In genomic region chr3:127107281-127107680, GRCm38 (mm10) we compare ENCODE assay signal across 12 mouse cellular contexts.
DNase-seq lines count a peak whose midpoint lies in the region; ATAC-seq lines count a peak whose summit lies in the region.
"Had no signal": no experiment of that assay in that cellular context is flagged by ENCODE, and none has a peak within 500 bp of the region (broad histone marks: within the 10 kb centered on the region; RNA-seq: fewer than 3 reads in every experiment).

No protein-coding gene starts in this region.

- H3K27ac ChIP-seq in limb, embryonic 13.5 days: no peak overlapping the region
- no peak overlapping the region for H3K27ac ChIP-seq in limb, embryonic 10.5 days
- H3K27ac ChIP-seq: forebrain, embryonic 13.5 days; neural tube, embryonic 15.5 days had no signal

- peaks cover 32% of the 10 kb centered on the region for H3K4me1 ChIP-seq in limb, embryonic 13.5 days
- peaks cover 7% of the 10 kb centered on the region; the same call in 1 of the 2 replicates for H3K4me1 ChIP-seq in limb, embryonic 10.5 days
- H3K4me1 ChIP-seq: forebrain, embryonic 13.5 days had no signal

- ATAC-seq in limb, embryonic 13.5 days (ENCODE audit: low FRiP score, low read depth): peak; percentile 43; the same call in 1 of the 2 replicates
- ATAC-seq in megakaryocyte-erythroid progenitor cell, adult 5-6 weeks (replicated peaks; ENCODE audit: low FRiP score, low TSS enrichment, poor library complexity, severe bottlenecking): no peak
- ATAC-seq: forebrain, embryonic 13.5 days had no signal

- no peak overlapping the region for H3K4me2 ChIP-seq in limb, embryonic 13.5 days (replicated peaks)
- H3K4me2 ChIP-seq: forebrain, embryonic 13.5 days; lung, embryonic 14.5 days; neural tube, embryonic 15.5 days had no signal

- intact Hi-C loops in gastrocnemius, postnatal 14 days (cut with DNase I; ENCODE audit: low total_unique reads): no loop called here

- no peaks in the 10 kb centered on the region for H3K27me3 ChIP-seq in limb, embryonic 13.5 days
- H3K27me3 ChIP-seq in limb, embryonic 10.5 days (ENCODE audit: low read depth, poor library complexity, severe bottlenecking): no peaks in the 10 kb centered on the region
- H3K27me3 ChIP-seq: forebrain, embryonic 13.5 days; neural tube, embryonic 15.5 days had no signal

- no peaks in the 10 kb centered on the region for H3K9me3 ChIP-seq in limb, embryonic 13.5 days
- H3K9me3 ChIP-seq in limb, embryonic 10.5 days (replicated peaks): no peaks in the 10 kb centered on the region
- H3K9me3 ChIP-seq: forebrain, embryonic 13.5 days; neural tube, embryonic 15.5 days had no signal

- 58% methylated on average over 5 of the region's 5 CpGs for WGBS in limb, embryonic 13.5 days
- WGBS in limb, embryonic 10.5 days: 87% methylated on average over 5 of the region's 5 CpGs

- no peak for DNase-seq in limb, embryonic 10.5 days (ENCODE audit: low spot score)
- peak; percentile 82 for DNase-seq in cerebellum, adult 9-10 months
- peak; percentile 55 for DNase-seq in gastrocnemius, postnatal 14 days
- peak; percentile 51 for DNase-seq in skeletal muscle tissue, adult 2 months (ENCODE audit: low read depth, low spot score)
- DNase-seq in kidney, postnatal 14 days: no peak
- DNase-seq: kidney, adult 8-10 months; lung, embryonic 14.5 days; thymus, postnatal 14 days had no signal

- no peak overlapping the region for H3K4me3 ChIP-seq in limb, embryonic 13.5 days
- no peak overlapping the region for H3K4me3 ChIP-seq in limb, embryonic 10.5 days
- H3K4me3 ChIP-seq: forebrain, embryonic 13.5 days; neural tube, embryonic 15.5 days had no signal

- H3K36me3 ChIP-seq in limb, embryonic 13.5 days: no peaks in the 10 kb centered on the region
- H3K36me3 ChIP-seq in limb, embryonic 10.5 days: no peaks in the 10 kb centered on the region
- H3K36me3 ChIP-seq: neural tube, embryonic 15.5 days had no signal

- no peak overlapping the region for H3K9ac ChIP-seq in limb, embryonic 13.5 days
- H3K9ac ChIP-seq: forebrain, embryonic 13.5 days; lung, embryonic 14.5 days; neural tube, embryonic 15.5 days had no signal

Comparison
In these comparisons a context has a peak if more than half of its experiments do, and no peak if none do; other contexts are left out.
1. DNase-seq: peak in cerebellum, adult 9-10 months (single experiment), gastrocnemius, postnatal 14 days (single experiment) and skeletal muscle tissue, adult 2 months (single experiment); none in limb, embryonic 10.5 days (single experiment) and kidney, postnatal 14 days (single experiment).